ENCODE assay signal across 8 mouse cellular contexts in genomic region chr4:141928881-141929281, GRCm38 (mm10). TPM values are rescaled to one million over a fixed set of nuclear protein-coding genes. Genes with fewer than 3 reads are reported as not detected.
DNase-seq lines count a peak whose midpoint lies in the region; ATAC-seq and TF ChIP-seq lines count a peak whose summit lies in the region.

No protein-coding gene starts in this region.

- no peak for TF ChIP-seq CTCF in stomach, postnatal 0 days (IDR thresholded peaks at IDR 0.05; ENCODE audit: low read depth)

- no peaks in the 10 kb centered on the region for H3K36me3 ChIP-seq in forebrain, embryonic 14.5 days (ENCODE audit: control insufficient read depth, insufficient read depth, low read length)
- no peaks in the 10 kb centered on the region for H3K36me3 ChIP-seq in forebrain, embryonic 10.5 days (replicated peaks)
- H3K36me3 ChIP-seq in midbrain, embryonic 14.5 days (ENCODE audit: control insufficient read depth, insufficient read depth, low read length) = no peaks in the 10 kb centered on the region
- H3K36me3 ChIP-seq in midbrain, embryonic 16.5 days (ENCODE audit: control insufficient read depth, insufficient read depth, low read length) = no peaks in the 10 kb centered on the region
- no peaks in the 10 kb centered on the region for H3K36me3 ChIP-seq in stomach, postnatal 0 days (ENCODE audit: control insufficient read depth, insufficient read depth, low read length)

- no peak overlapping the region for H3K9ac ChIP-seq in forebrain, embryonic 14.5 days (ENCODE audit: low read length)
- no peak overlapping the region for H3K9ac ChIP-seq in midbrain, embryonic 14.5 days (replicated peaks; ENCODE audit: low read length)
- no peak overlapping the region for H3K9ac ChIP-seq in midbrain, embryonic 16.5 days (ENCODE audit: low read depth, low read length)
- H3K9ac ChIP-seq in stomach, postnatal 0 days (ENCODE audit: low read length) = no peak overlapping the region

- H3K4me3 ChIP-seq in forebrain, embryonic 14.5 days (ENCODE audit: low read depth, low read length) = no peak overlapping the region
- no peak overlapping the region for H3K4me3 ChIP-seq in forebrain, embryonic 10.5 days
- no peak overlapping the region for H3K4me3 ChIP-seq in midbrain, embryonic 14.5 days (replicated peaks; ENCODE audit: low read depth, low read length)
- no peak overlapping the region for H3K4me3 ChIP-seq in midbrain, embryonic 16.5 days (ENCODE audit: low read depth, low read length)
- H3K4me3 ChIP-seq in stomach, postnatal 0 days (ENCODE audit: low read depth, low read length) = no peak overlapping the region

- no peaks in the 10 kb centered on the region for H3K9me3 ChIP-seq in forebrain, embryonic 14.5 days (replicated peaks; ENCODE audit: control insufficient read depth, low read length)
- H3K9me3 ChIP-seq in forebrain, embryonic 10.5 days = no peaks in the 10 kb centered on the region
- H3K9me3 ChIP-seq in midbrain, embryonic 14.5 days (ENCODE audit: control insufficient read depth, low read length) = no peaks in the 10 kb centered on the region
- H3K9me3 ChIP-seq in midbrain, embryonic 16.5 days (replicated peaks; ENCODE audit: control insufficient read depth, low read length, poor library complexity, severe bottlenecking) = no peaks in the 10 kb centered on the region
- H3K9me3 ChIP-seq in stomach, postnatal 0 days (ENCODE audit: control insufficient read depth, low read length) = no peaks in the 10 kb centered on the region

- H3K27ac ChIP-seq in forebrain, embryonic 14.5 days (ENCODE audit: low read depth, low read length) = no peak overlapping the region
- H3K27ac ChIP-seq in forebrain, embryonic 10.5 days = no peak overlapping the region
- no peak overlapping the region for H3K27ac ChIP-seq in midbrain, embryonic 14.5 days (replicated peaks; ENCODE audit: low read depth, low read length)
- H3K27ac ChIP-seq in midbrain, embryonic 16.5 days (ENCODE audit: low read length) = no peak overlapping the region
- no peak overlapping the region for H3K27ac ChIP-seq in stomach, postnatal 0 days (replicated peaks)

- no peaks in the 10 kb centered on the region for H3K27me3 ChIP-seq in forebrain, embryonic 14.5 days (replicated peaks; ENCODE audit: control insufficient read depth, insufficient read depth, low read length)
- H3K27me3 ChIP-seq in forebrain, embryonic 10.5 days (ENCODE audit: poor library complexity, severe bottlenecking) = no peaks in the 10 kb centered on the region
- no peaks in the 10 kb centered on the region for H3K27me3 ChIP-seq in midbrain, embryonic 14.5 days (ENCODE audit: control insufficient read depth, insufficient read depth, low read length)
- H3K27me3 ChIP-seq in midbrain, embryonic 16.5 days (ENCODE audit: control insufficient read depth, insufficient read depth, low read depth, low read length) = no peaks in the 10 kb centered on the region
- no peaks in the 10 kb centered on the region for H3K27me3 ChIP-seq in stomach, postnatal 0 days (ENCODE audit: control insufficient read depth, insufficient read depth, low read length)

- WGBS in forebrain, embryonic 14.5 days = 45% methylated on average over 7 of the region's 7 CpGs
- 82% methylated on average over 7 of the region's 7 CpGs for WGBS in forebrain, embryonic 10.5 days
- WGBS in midbrain, embryonic 14.5 days = 68% methylated on average over 7 of the region's 7 CpGs
- 56% methylated on average over 7 of the region's 7 CpGs for WGBS in midbrain, embryonic 16.5 days
- 32% methylated on average over 7 of the region's 7 CpGs for WGBS in stomach, postnatal 0 days

- peaks cover 7% of the 10 kb centered on the region; the same call in 1 of the 2 replicates for H3K4me1 ChIP-seq in forebrain, embryonic 14.5 days (ENCODE audit: control insufficient read depth, insufficient read depth, low read length)
- peaks cover 32% of the 10 kb centered on the region for H3K4me1 ChIP-seq in forebrain, embryonic 10.5 days
- 0 out of 2 replicates have a peak, but pooled peaks cover 8% of the 10 kb centered on the region for H3K4me1 ChIP-seq in midbrain, embryonic 14.5 days (ENCODE audit: control insufficient read depth, insufficient read depth, low read length)
- H3K4me1 ChIP-seq in midbrain, embryonic 16.5 days (ENCODE audit: control insufficient read depth, insufficient read depth, low read length) = peaks cover 4% of the 10 kb centered on the region; the same call in 1 of the 2 replicates
- H3K4me1 ChIP-seq in stomach, postnatal 0 days (replicated peaks; ENCODE audit: control insufficient read depth, insufficient read depth) = peaks cover 3% of the 10 kb centered on the region

- TF ChIP-seq EP300 in stomach, postnatal 0 days (optimal IDR thresholded peaks at IDR 0.05) = peak; percentile 40

- H3K4me2 ChIP-seq in forebrain, embryonic 14.5 days (ENCODE audit: low read length) = no peak overlapping the region
- no peak overlapping the region for H3K4me2 ChIP-seq in midbrain, embryonic 14.5 days (ENCODE audit: low read length)
- H3K4me2 ChIP-seq in midbrain, embryonic 16.5 days (ENCODE audit: low read length) = no peak overlapping the region
- 0 out of 2 replicates have a peak overlapping the region, but pooled peaks have one; percentile 3 for H3K4me2 ChIP-seq in stomach, postnatal 0 days (replicated peaks; ENCODE audit: low read depth)

- ATAC-seq in forebrain, embryonic 14.5 days = peak; percentile 47
- 0 out of 2 replicates have a peak, but pooled peaks have one; percentile 43 for ATAC-seq in midbrain, embryonic 14.5 days (ENCODE audit: low FRiP score, low TSS enrichment)
- ATAC-seq in midbrain, embryonic 16.5 days = no peak
- peak; percentile 96 for ATAC-seq in stomach, postnatal 0 days (ENCODE audit: low FRiP score, low TSS enrichment)

- DNase-seq in forebrain, embryonic 14.5 days (ENCODE audit: low spot score) = no peak
- no peak for DNase-seq in forebrain, embryonic 10.5 days (ENCODE audit: extremely low spot score, low spot score)
- DNase-seq in midbrain, embryonic 14.5 days = no peak
- DNase-seq in cerebellum, postnatal 10 days = peak; percentile 58 to 69
- DNase-seq in kidney, postnatal 25 days = peak; percentile 91 to 97
- DNase-seq in stomach, postnatal 0 days (ENCODE audit: low spot score) = peak; percentile 81
- DNase-seq in thymus, postnatal 25 days = no peak

RNA-seq across cellular contexts. Expression of gene Efhd2, which starts 54.2 kb away (rescaled TPM):
- polyA plus RNA-seq in forebrain, embryonic 14.5 days (2014; fragmentation: Nextera tagmentation; extraction: Ambion mirVana) = 44.0 and 49.3 TPM in 2 replicates
- polyA plus RNA-seq in forebrain, embryonic 10.5 days (2016; fragmentation: Nextera tagmentation; extraction: Ambion mirVana) = 39.5 and 41.5 TPM in 2 replicates
- 53.8 and 54.0 TPM in 2 replicates for polyA plus RNA-seq in midbrain, embryonic 14.5 days (2014; fragmentation: Nextera tagmentation; extraction: Ambion mirVana)
- polyA plus RNA-seq in midbrain, embryonic 16.5 days (2015; fragmentation: Nextera tagmentation; extraction: Ambion mirVana) = 56.6 and 67.4 TPM in 2 replicates
- 111 and 121 TPM in 2 replicates for polyA plus RNA-seq in stomach, postnatal 0 days (2015; fragmentation: Nextera tagmentation; extraction: Ambion mirVana)

Comparison
In these comparisons a context has a peak if more than half of its experiments do, and no peak if none do; other contexts are left out.
1. DNase-seq: peak in cerebellum, postnatal 10 days (2 of 2), kidney, postnatal 25 days (2 of 2) and stomach, postnatal 0 days (single experiment); none in forebrain, embryonic 14.5 days (single experiment), forebrain, embryonic 10.5 days (single experiment), midbrain, embryonic 14.5 days (single experiment) and thymus, postnatal 25 days (single experiment).